Mouse (Mus musculus) cerebellum, adult 11-12 months (tissue): ENCODE measurements around the gene Olfr1048.
"Not testable (repeated sequence)": the region's sequence is repeated elsewhere in the genome, so short reads cannot be mapped to it uniquely, and the experiment has no call there.

Experiments used
- DNase-seq: peaks from one replicate; pipeline ENCODE4 v3.0.0; 2022

Olfr1048 gene

GRCm38 (mm10) chr2:86240189-86240588, at the start of gene Olfr1048:
Gene Olfr1048 (minus strand): TSS chr2:86240289.
- DNase-seq: no peak

GRCm38 (mm10) chr2:86278988-86279387, 38.9 kb upstream of the Olfr1048 start, which contains the start of gene Olfr1051:
Gene Olfr1051 (minus strand): TSS chr2:86279088.
- not testable (repeated sequence) for DNase-seq

GRCm38 (mm10) chr2:86258228-86258627, 18.1 kb upstream of the Olfr1048 start, which contains the start of gene Olfr1049:
Gene Olfr1049 (minus strand): TSS chr2:86258328.
- DNase-seq: not testable (repeated sequence)

- DNase-seq: no peak
Measured at GRCm38 (mm10) chr2:86231301-86231700, 8.8 kb downstream of the Olfr1048 start, which contains the start of gene Olfr1047. Gene Olfr1047 (minus strand): TSS chr2:86231401.

- no peak for DNase-seq
Measured at GRCm38 (mm10) chr2:86219214-86219613, 20.9 kb downstream of the Olfr1048 start, which contains the start of gene Olfr1046. Gene Olfr1046 (minus strand): TSS chr2:86219314.

- DNase-seq: no peak
Measured at GRCm38 (mm10) chr2:86202909-86203308, 37.2 kb downstream of the Olfr1048 start, which contains the start of gene Olfr1045. Gene Olfr1045 (minus strand): TSS chr2:86203009.

GRCm38 (mm10) chr2:86195863-86196262, 44.2 kb downstream of the Olfr1048 start:
- no peak for DNase-seq

GRCm38 (mm10) chr2:86185583-86185982, 54.5 kb downstream of the Olfr1048 start, which contains the start of gene Olfr52:
Gene Olfr52 (minus strand): TSS chr2:86185683.
- no peak for DNase-seq
